Mouse (Mus musculus) lung, embryonic 15.5 days (tissue): Measurements from ENCODE around the gene Slc20a1. TPM values are rescaled to one million over a fixed set of nuclear protein-coding genes. Genes with fewer than 3 reads are reported as not detected.

Source experiments
- ATAC-seq: fragments of 200-750 bp; cut with Nextera tagmentation; 2 replicates; pipeline ENCODE4 v1.8.0; 2017; ENCODE audit warnings: moderate number of reproducible peaks, borderline replicate concordance; ENCODE audit not compliant: low FRiP score, low TSS enrichment; ENCODE audit errors: extremely low read depth
- H3K27ac ChIP-seq: fragments of 300-500 bp; sonication (generic); 2 replicates; pipeline ENCODE4 v1.5.1; 2015; ENCODE audit warnings: moderate library complexity, mild to moderate bottlenecking, inconsistent platforms
- H3K27me3 ChIP-seq: fragments of 300-500 bp; sonication (generic); 2 replicates; pipeline ENCODE4 v1.6.1; 2015; ENCODE audit warnings: inconsistent platforms
- H3K36me3 ChIP-seq: fragments of 300-500 bp; sonication (generic); 2 replicates; pipeline ENCODE4 v1.6.1; 2015; ENCODE audit warnings: inconsistent platforms
- H3K4me1 ChIP-seq: fragments of 300-500 bp; sonication (generic); 2 replicates; pipeline ENCODE4 v1.6.1; 2015; ENCODE audit warnings: inconsistent platforms
- H3K4me2 ChIP-seq: fragments of 300-500 bp; sonication (generic); 2 replicates; pipeline ENCODE4 v1.6.1; 2015; ENCODE audit warnings: inconsistent platforms, mild to moderate bottlenecking, moderate library complexity
- H3K4me3 ChIP-seq: fragments of 300-500 bp; sonication (generic); 2 replicates; pipeline ENCODE4 v1.5.1; 2015; ENCODE audit warnings: mild to moderate bottlenecking, inconsistent platforms
- H3K9ac ChIP-seq: fragments of 300-500 bp; sonication (generic); 2 replicates; pipeline ENCODE4 v1.6.1; 2015; ENCODE audit warnings: inconsistent platforms
- H3K9me3 ChIP-seq: fragments of 300-500 bp; sonication (generic); 2 replicates; pipeline ENCODE4 v1.6.1; 2016; ENCODE audit warnings: inconsistent platforms
- WGBS: fragments of 180-500 bp; shearing (Covaris S2); methylation state at CpG from one replicate; pipeline ENCODE4 v1.1.7; 2015; 5-methylcytosine and 5-hydroxymethylcytosine counted together
- polyA plus RNA-seq: library from polyadenylated mRNA; unstranded; fragments of >200 nt; fragmentation: Nextera tagmentation; extraction: Ambion mirVana; gene quantifications from 2 replicates; pipeline ENCODE4 v1.2.1, GENCODE M21; 2015

Gene Slc20a1
- polyA plus RNA-seq, 1 experiment from 2014 or later, result 27.2 TPM

DNA sequence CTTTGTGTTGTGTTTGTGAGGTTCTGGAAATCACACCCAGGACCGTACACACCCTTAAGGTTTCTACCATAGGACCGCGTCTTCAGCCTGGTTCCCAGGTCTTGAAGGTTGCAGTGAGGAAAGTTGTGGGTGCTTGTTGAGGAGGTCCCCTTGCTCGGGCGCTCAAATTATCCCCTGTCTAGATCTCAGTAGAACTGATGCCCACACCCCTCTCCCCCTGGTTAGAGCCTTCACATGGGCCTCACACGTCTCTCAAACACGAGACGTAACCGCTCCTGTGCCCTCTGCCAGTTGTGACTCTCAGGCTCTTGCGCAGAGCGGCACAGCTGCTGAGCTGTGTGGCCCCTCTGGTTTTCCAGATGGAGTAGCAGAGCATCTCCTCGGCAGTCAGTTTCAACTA lies 48.4 kb downstream of the Slc20a1 start:
- Histone ChIP-seq H3K4me1 (peaks cover 9% of the 10 kb centered on the region; the same call in 1 of the 2 replicates), H3K27ac (no peak overlapping the region), H3K9ac (no peak overlapping the region), H3K4me3 (no peak overlapping the region), H3K36me3 (no peaks in the 10 kb centered on the region), H3K9me3 (no peaks in the 10 kb centered on the region), H3K4me2 (no peak overlapping the region), H3K27me3 (no peaks in the 10 kb centered on the region)
- no peak for ATAC-seq
- 90% methylated on average over 12 of the region's 12 CpGs for WGBS

- H3K9ac ChIP-seq, result no peak overlapping the region
- no peaks in the 10 kb centered on the region for H3K36me3 ChIP-seq
- no peak overlapping the region for H3K4me3 ChIP-seq
- H3K27ac ChIP-seq, result no peak overlapping the region
- peaks cover 9% of the 10 kb centered on the region; the same call in 1 of the 2 replicates for H3K4me1 ChIP-seq
- no peak for ATAC-seq
- no peaks in the 10 kb centered on the region for H3K9me3 ChIP-seq
- H3K27me3 ChIP-seq, result no peaks in the 10 kb centered on the region
- H3K4me2 ChIP-seq, result no peak overlapping the region
- 86% methylated on average over 7 of the region's 7 CpGs for WGBS
Measured at GRCm38 (mm10) chr2:129247707-129248121, 49.1 kb downstream of the Slc20a1 start.

GRCm38 (mm10) chr2:129249321-129249720 lies 50.8 kb downstream of the Slc20a1 start:
- Histone ChIP-seq H3K27me3 (no peaks in the 10 kb centered on the region), H3K4me1 (peaks cover 6% of the 10 kb centered on the region; the same call in 1 of the 2 replicates), H3K4me3 (no peak overlapping the region), H3K9me3 (no peaks in the 10 kb centered on the region), H3K4me2 (no peak overlapping the region), H3K27ac (no peak overlapping the region), H3K36me3 (no peaks in the 10 kb centered on the region), H3K9ac (no peak overlapping the region)
- 50% methylated on average over 1 of the region's 1 CpGs for WGBS
- ATAC-seq, result no peak

- H3K36me3 ChIP-seq, result no peaks in the 10 kb centered on the region
- H3K4me2 ChIP-seq, result no peak overlapping the region
- H3K27ac ChIP-seq, result no peak overlapping the region
- H3K9me3 ChIP-seq, result no peaks in the 10 kb centered on the region
- no peak overlapping the region for H3K9ac ChIP-seq
- WGBS, result 85% methylated on average over 19 of the region's 19 CpGs
- H3K4me1 ChIP-seq, result no peaks in the 10 kb centered on the region
- ATAC-seq, result no peak
- H3K27me3 ChIP-seq, result no peaks in the 10 kb centered on the region
- H3K4me3 ChIP-seq, result no peak overlapping the region
Measured at GRCm38 (mm10) chr2:129252836-129253630, 54.5 kb downstream of the Slc20a1 start.

- Histone ChIP-seq H3K36me3 (no peaks in the 10 kb centered on the region), H3K4me3 (no peak overlapping the region), H3K4me1 (no peaks in the 10 kb centered on the region), H3K27me3 (no peaks in the 10 kb centered on the region), H3K27ac (no peak overlapping the region), H3K9ac (no peak overlapping the region), H3K9me3 (no peaks in the 10 kb centered on the region), H3K4me2 (no peak overlapping the region)
- WGBS, result 80% methylated on average over 2 of the region's 2 CpGs
- no peak for ATAC-seq
Measured at GRCm38 (mm10) chr2:129253631-129253970, 55.0 kb downstream of the Slc20a1 start.

DNA sequence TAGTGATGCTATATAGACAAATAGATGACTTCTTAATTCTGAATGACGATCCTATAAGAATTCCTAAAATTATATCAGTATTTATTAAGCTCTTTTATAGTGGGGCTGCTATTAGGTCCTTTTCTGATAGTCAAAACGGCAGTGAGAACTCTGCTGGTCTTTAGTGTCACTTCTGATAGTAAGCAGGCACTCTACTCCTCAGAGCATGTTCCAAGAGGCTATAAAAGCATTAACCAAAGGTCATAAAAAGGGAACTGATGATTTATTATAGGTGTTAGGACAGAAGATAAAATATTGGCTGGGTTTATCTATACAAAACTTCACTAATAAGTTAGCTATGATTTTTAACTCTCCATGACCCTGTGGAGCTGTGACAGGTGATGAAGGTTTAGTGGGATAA lies 55.5 kb downstream of the Slc20a1 start:
- 56% methylated on average over 2 of the region's 2 CpGs for WGBS
- H3K4me1 ChIP-seq, result no peaks in the 10 kb centered on the region
- ATAC-seq, result no peak
- no peaks in the 10 kb centered on the region for H3K27me3 ChIP-seq
- no peaks in the 10 kb centered on the region for H3K36me3 ChIP-seq
- no peak overlapping the region for H3K4me2 ChIP-seq
- H3K9ac ChIP-seq, result no peak overlapping the region
- no peak overlapping the region for H3K4me3 ChIP-seq
- H3K9me3 ChIP-seq, result no peaks in the 10 kb centered on the region
- H3K27ac ChIP-seq, result no peak overlapping the region

GRCm38 (mm10) chr2:129256006-129256405 lies 57.4 kb downstream of the Slc20a1 start:
- no peaks in the 10 kb centered on the region for H3K36me3 ChIP-seq
- no peaks in the 10 kb centered on the region for H3K27me3 ChIP-seq
- H3K4me1 ChIP-seq, result no peaks in the 10 kb centered on the region
- no peak overlapping the region for H3K9ac ChIP-seq
- H3K9me3 ChIP-seq, result no peaks in the 10 kb centered on the region
- H3K4me2 ChIP-seq, result no peak overlapping the region
- H3K4me3 ChIP-seq, result no peak overlapping the region
- no peak overlapping the region for H3K27ac ChIP-seq
- ATAC-seq, result no peak
- WGBS, result 73% methylated on average over 4 of the region's 4 CpGs

GRCm38 (mm10) chr2:129258056-129258455 lies 59.5 kb downstream of the Slc20a1 start:
- Histone ChIP-seq H3K9ac (no peak overlapping the region), H3K4me2 (no peak overlapping the region), H3K27ac (no peak overlapping the region), H3K27me3 (no peaks in the 10 kb centered on the region), H3K4me1 (no peaks in the 10 kb centered on the region), H3K36me3 (no peaks in the 10 kb centered on the region), H3K9me3 (no peaks in the 10 kb centered on the region), H3K4me3 (no peak overlapping the region)
- 61% methylated on average over 3 of the region's 3 CpGs for WGBS
- no peak for ATAC-seq

GRCm38 (mm10) chr2:129258475-129259211 lies 60.1 kb downstream of the Slc20a1 start:
- no peak overlapping the region for H3K9ac ChIP-seq
- peak; percentile 24; the same call in 1 of the 2 replicates for ATAC-seq
- no peaks in the 10 kb centered on the region for H3K27me3 ChIP-seq
- no peaks in the 10 kb centered on the region for H3K4me1 ChIP-seq
- H3K27ac ChIP-seq, result no peak overlapping the region
- 33% methylated on average over 7 of the region's 7 CpGs for WGBS
- no peak overlapping the region for H3K4me2 ChIP-seq
- no peaks in the 10 kb centered on the region for H3K36me3 ChIP-seq
- H3K9me3 ChIP-seq, result no peaks in the 10 kb centered on the region
- no peak overlapping the region for H3K4me3 ChIP-seq

DNA sequence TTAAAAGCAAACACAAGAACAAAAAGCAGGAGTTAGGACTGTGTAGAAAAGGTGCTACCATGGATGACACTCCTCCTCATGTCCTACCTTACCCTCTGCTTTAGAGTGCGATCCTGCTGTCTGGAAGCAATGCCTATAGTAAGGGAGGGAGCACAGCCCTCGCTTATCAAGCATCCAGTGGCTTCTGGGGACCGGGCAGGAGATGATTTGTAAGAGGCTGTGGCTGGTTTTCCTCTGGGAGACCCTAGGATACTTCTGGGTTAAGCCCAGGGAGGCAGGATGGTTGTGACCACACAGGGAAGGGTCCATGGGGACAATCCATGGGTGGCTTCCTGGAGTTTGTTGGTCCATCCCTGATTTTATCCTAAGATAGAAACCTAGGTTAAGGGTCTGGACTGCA lies 62.1 kb downstream of the Slc20a1 start:
- ATAC-seq, result no peak
- WGBS, result 64% methylated on average over 3 of the region's 3 CpGs
- Histone ChIP-seq H3K27me3 (no peaks in the 10 kb centered on the region), H3K4me2 (no peak overlapping the region), H3K4me1 (no peaks in the 10 kb centered on the region), H3K36me3 (no peaks in the 10 kb centered on the region), H3K9ac (no peak overlapping the region), H3K4me3 (no peak overlapping the region), H3K9me3 (no peaks in the 10 kb centered on the region), H3K27ac (no peak overlapping the region)
